In the genomic region with DNA sequence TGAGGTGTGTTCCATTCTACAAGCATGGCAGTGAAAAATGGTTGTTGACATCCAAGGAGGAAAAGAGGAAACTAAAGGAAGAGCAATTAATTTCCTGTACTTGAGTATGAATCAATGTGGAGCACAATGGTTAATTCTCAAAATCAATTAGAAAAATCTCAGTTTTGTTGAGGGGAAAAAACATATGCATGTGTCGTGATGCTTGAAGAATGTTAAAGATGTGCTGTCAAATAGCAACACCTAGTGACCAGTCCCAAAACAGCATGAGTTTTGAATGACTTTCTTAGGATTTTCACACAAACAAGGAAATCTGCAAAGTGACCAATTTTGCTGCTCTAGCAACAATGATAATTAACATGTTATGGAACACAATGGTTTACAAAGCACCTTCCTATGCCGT, we compare ENCODE assay signal across 8 mouse cellular contexts. TPM values are rescaled to one million over a fixed set of nuclear protein-coding genes. Genes with fewer than 3 reads are reported as not detected.
DNase-seq lines count a peak whose midpoint lies in the region; ATAC-seq and TF ChIP-seq lines count a peak whose summit lies in the region.

No protein-coding gene starts in this region.

- peak; percentile 90 for TF ChIP-seq CTCF in heart, adult 2 months (IDR thresholded peaks at IDR 0.05)
- peak; percentile 95 for TF ChIP-seq CTCF in midbrain, postnatal 0 days (IDR thresholded peaks at IDR 0.05)
- peak; percentile 41; the same call in 1 of the 2 replicates for TF ChIP-seq CTCF in brain, embryonic 14.5 days (IDR thresholded peaks at IDR 0.05; ENCODE audit: borderline replicate concordance, extremely low read depth, insufficient read depth, insufficient read length)

- intact Hi-C loops in heart, adult 2 months (cut with DNase I), result loop anchor here (5.0 kb wide), 1 partner anchor 681 kb away; no protein-coding TSS in a partner anchor
- intact Hi-C loops in heart, postnatal 25 days (cut with DNase I), result loop anchor here (2.0 to 5.0 kb wide), 2 partner anchors 35 to 686 kb away; no protein-coding TSS in a partner anchor

- no peak overlapping the region for H3K4me2 ChIP-seq in midbrain, postnatal 0 days (ENCODE audit: low read depth, low read length, poor library complexity, severe bottlenecking)
- H3K4me2 ChIP-seq in midbrain, embryonic 15.5 days, result no peak overlapping the region

- H3K79me2 ChIP-seq in heart, adult 2 months (replicated peaks; ENCODE audit: control insufficient read depth, insufficient read depth, low read length), result no peaks in the 10 kb centered on the region

- no peaks in the 10 kb centered on the region; the same call in 1 of the 2 replicates for H3K4me1 ChIP-seq in heart, adult 2 months (ENCODE audit: control insufficient read depth, insufficient read depth, low read length)
- H3K4me1 ChIP-seq in midbrain, postnatal 0 days (ENCODE audit: insufficient read depth, low read length), result no peaks in the 10 kb centered on the region
- no peaks in the 10 kb centered on the region for H3K4me1 ChIP-seq in midbrain, embryonic 15.5 days
- no peaks in the 10 kb centered on the region for H3K4me1 ChIP-seq in midbrain, embryonic 10.5 days

- no peaks in the 10 kb centered on the region for H3K36me3 ChIP-seq in heart, adult 2 months (ENCODE audit: control insufficient read depth, insufficient read depth, low read length)
- no peaks in the 10 kb centered on the region for H3K36me3 ChIP-seq in midbrain, postnatal 0 days (ENCODE audit: insufficient read depth, low read length)
- no peaks in the 10 kb centered on the region for H3K36me3 ChIP-seq in midbrain, embryonic 15.5 days (replicated peaks)
- H3K36me3 ChIP-seq in midbrain, embryonic 10.5 days, result no peaks in the 10 kb centered on the region

- DNase-seq in heart, adult 2 months, result no peak
- no peak for DNase-seq in heart, postnatal 25 days (ENCODE audit: low spot score)
- DNase-seq in midbrain, postnatal 0 days (ENCODE audit: low spot score), result peak; percentile 66
- peak; percentile 79 for DNase-seq in brain, embryonic 14.5 days (ENCODE audit: low read depth)
- peak; percentile 68 for DNase-seq in lung, postnatal 36 days
- DNase-seq in adrenal gland, postnatal 25 days, result no peak
- no peak for DNase-seq in midbrain, embryonic 10.5 days (ENCODE audit: low spot score)

- H3K27me3 ChIP-seq in heart, adult 2 months (ENCODE audit: control insufficient read depth, insufficient read depth, low read length), result no peaks in the 10 kb centered on the region
- H3K27me3 ChIP-seq in midbrain, postnatal 0 days (ENCODE audit: insufficient read depth, low read length), result no peaks in the 10 kb centered on the region
- H3K27me3 ChIP-seq in midbrain, embryonic 15.5 days (replicated peaks), result no peaks in the 10 kb centered on the region
- no peaks in the 10 kb centered on the region for H3K27me3 ChIP-seq in midbrain, embryonic 10.5 days (ENCODE audit: low read depth, poor library complexity, severe bottlenecking)

- no peak overlapping the region for H3K27ac ChIP-seq in heart, adult 2 months
- no peak overlapping the region for H3K27ac ChIP-seq in midbrain, postnatal 0 days (ENCODE audit: low read depth, low read length)
- no peak overlapping the region for H3K27ac ChIP-seq in midbrain, embryonic 15.5 days
- H3K27ac ChIP-seq in midbrain, embryonic 10.5 days (replicated peaks), result no peak overlapping the region

- no peaks in the 10 kb centered on the region for H3K9me3 ChIP-seq in midbrain, postnatal 0 days (ENCODE audit: low read length)
- no peaks in the 10 kb centered on the region for H3K9me3 ChIP-seq in midbrain, embryonic 15.5 days
- no peaks in the 10 kb centered on the region for H3K9me3 ChIP-seq in midbrain, embryonic 10.5 days (replicated peaks)

- no peak overlapping the region for H3K4me3 ChIP-seq in heart, adult 2 months
- no peak overlapping the region for H3K4me3 ChIP-seq in midbrain, postnatal 0 days (ENCODE audit: low read depth, low read length)
- no peak overlapping the region for H3K4me3 ChIP-seq in midbrain, embryonic 15.5 days
- no peak overlapping the region for H3K4me3 ChIP-seq in midbrain, embryonic 10.5 days

- no peak for ATAC-seq in midbrain, postnatal 0 days (ENCODE audit: low FRiP score)
- no peak for ATAC-seq in midbrain, embryonic 15.5 days (replicated peaks)

- TF ChIP-seq EP300 in heart, adult 2 months (IDR thresholded peaks at IDR 0.05; ENCODE audit: insufficient read depth, low read depth, low read length), result no peak

- no peak overlapping the region for H3K9ac ChIP-seq in heart, adult 2 months (ENCODE audit: low read depth, low read length)
- no peak overlapping the region for H3K9ac ChIP-seq in midbrain, postnatal 0 days (replicated peaks; ENCODE audit: low read length, poor library complexity, severe bottlenecking)
- no peak overlapping the region for H3K9ac ChIP-seq in midbrain, embryonic 15.5 days

- 6% methylated on average over 2 of the region's 2 CpGs for WGBS in heart, adult 2 months
- 19% methylated on average over 2 of the region's 2 CpGs for WGBS in midbrain, postnatal 0 days
- 27% methylated on average over 2 of the region's 2 CpGs for WGBS in midbrain, embryonic 15.5 days
- 33% methylated on average over 2 of the region's 2 CpGs for WGBS in midbrain, embryonic 10.5 days

- no peak for TF ChIP-seq POLR2A in heart, adult 2 months (IDR thresholded peaks at IDR 0.05; ENCODE audit: insufficient read depth, low read depth, low read length)
- TF ChIP-seq POLR2A in brain, embryonic 14.5 days (IDR thresholded peaks at IDR 0.05; ENCODE audit: borderline replicate concordance, extremely low read depth, insufficient read depth, insufficient read length, poor library complexity, severe bottlenecking), result no peak

RNA-seq across cellular contexts. Expression of gene Disp1, which starts 16.6 kb away (rescaled TPM):
- 1 to 10 TPM; 7.3 to 8.4 TPM for total RNA-seq in heart, adult 2 months (2021)
- 10.6 and 12.6 TPM in 2 replicates for polyA plus RNA-seq in heart, adult 2 months (2012; rRNA removed)
- 1 to 10 TPM; 6.6 to 6.8 TPM for total RNA-seq in heart, postnatal 25 days (2021)
- total RNA-seq in midbrain, postnatal 0 days (2014; rRNA removed), result 12.3 and 14.1 TPM in 2 replicates
- polyA plus RNA-seq in midbrain, postnatal 0 days (2015; fragmentation: Nextera tagmentation; extraction: Ambion mirVana), result 7.6 TPM in 2 replicates
- polyA plus RNA-seq in midbrain, embryonic 15.5 days (2015; fragmentation: Nextera tagmentation; extraction: Ambion mirVana), result 9.6 and 9.9 TPM in 2 replicates
- 11.1 and 15.6 TPM in 2 replicates for polyA plus RNA-seq in brain, embryonic 14.5 days (2012; rRNA removed)
- total RNA-seq in adrenal gland, postnatal 25 days (2021), result 14.3 and 20.5 TPM in 2 replicates
- polyA plus RNA-seq in midbrain, embryonic 10.5 days (2016; fragmentation: Nextera tagmentation; extraction: Ambion mirVana), result 8.6 and 11.1 TPM in 2 replicates

RNA-seq across cellular contexts. Expression of gene Aida, which starts 58.5 kb away (rescaled TPM):
- total RNA-seq in heart, adult 2 months (2021), result 10 to 100 TPM; 27.6 to 28.5 TPM
- polyA plus RNA-seq in heart, adult 2 months (2012; rRNA removed), result 16.9 and 40.8 TPM in 2 replicates
- total RNA-seq in heart, postnatal 25 days (2021), result 10 to 100 TPM; 23.4 to 32.9 TPM
- total RNA-seq in midbrain, postnatal 0 days (2014; rRNA removed), result 64.5 TPM in 2 replicates
- 40.0 and 44.8 TPM in 2 replicates for polyA plus RNA-seq in midbrain, postnatal 0 days (2015; fragmentation: Nextera tagmentation; extraction: Ambion mirVana)
- polyA plus RNA-seq in midbrain, embryonic 15.5 days (2015; fragmentation: Nextera tagmentation; extraction: Ambion mirVana), result 48.5 and 57.1 TPM in 2 replicates
- 80.7 and 82.0 TPM in 2 replicates for polyA plus RNA-seq in brain, embryonic 14.5 days (2012; rRNA removed)
- 54.3 and 59.3 TPM in 2 replicates for total RNA-seq in adrenal gland, postnatal 25 days (2021)
- 42.3 and 45.1 TPM in 2 replicates for polyA plus RNA-seq in midbrain, embryonic 10.5 days (2016; fragmentation: Nextera tagmentation; extraction: Ambion mirVana)

RNA-seq across cellular contexts. Expression of gene Brox, which starts 59.2 kb away (rescaled TPM):
- 10 to 100 TPM; 31.5 to 32.9 TPM for total RNA-seq in heart, adult 2 months (2021)
- 15.0 and 25.9 TPM in 2 replicates for polyA plus RNA-seq in heart, adult 2 months (2012; rRNA removed)
- total RNA-seq in heart, postnatal 25 days (2021), result 10 to 100 TPM; 32.8 to 37.8 TPM
- 120 and 127 TPM in 2 replicates for total RNA-seq in midbrain, postnatal 0 days (2014; rRNA removed)
- 88.5 and 89.1 TPM in 2 replicates for polyA plus RNA-seq in midbrain, postnatal 0 days (2015; fragmentation: Nextera tagmentation; extraction: Ambion mirVana)
- 99.6 and 106 TPM in 2 replicates for polyA plus RNA-seq in midbrain, embryonic 15.5 days (2015; fragmentation: Nextera tagmentation; extraction: Ambion mirVana)
- 75.5 and 82.1 TPM in 2 replicates for polyA plus RNA-seq in brain, embryonic 14.5 days (2012; rRNA removed)
- total RNA-seq in adrenal gland, postnatal 25 days (2021), result 48.2 and 55.7 TPM in 2 replicates
- polyA plus RNA-seq in midbrain, embryonic 10.5 days (2016; fragmentation: Nextera tagmentation; extraction: Ambion mirVana), result 40.3 and 50.3 TPM in 2 replicates

Comparison
In these comparisons a context has a peak if more than half of its experiments do, and no peak if none do; other contexts are left out.
1. DNase-seq: peak in midbrain, postnatal 0 days (single experiment), brain, embryonic 14.5 days (single experiment) and lung, postnatal 36 days (single experiment); none in heart, adult 2 months (0 of 2), heart, postnatal 25 days (single experiment), adrenal gland, postnatal 25 days (single experiment) and midbrain, embryonic 10.5 days (single experiment).
2. CTCF ChIP-seq: peak in every context shown above with its lines; median percentile 95 in midbrain, postnatal 0 days; 90 in heart, adult 2 months; 41 in brain, embryonic 14.5 days.